Mouse (Mus musculus) heart, adult 8-10 months (tissue): ENCODE results near the gene Hoxd8. TPM values are rescaled to one million over a fixed set of nuclear protein-coding genes. Genes with fewer than 3 reads are reported as not detected.

Source experiments
- DNase-seq: peaks from one replicate; pipeline ENCODE4 v3.0.0; 2022; ENCODE audit warnings: low spot score
- total RNA-seq, 4 experiments: library from RNA; stranded (reverse); gene quantifications; 2 replicates each; pipeline ENCODE4 v1.2.4; 2022

Hoxd8 gene
- total RNA-seq, 4 experiments from 2014 or later, result 0.53 to 1.5 (median 0.76) TPM

- DNase-seq, result no peak
Measured at GRCm38 (mm10) chr2:74698201-74699052, 6.0 kb upstream of the Hoxd8 start.

- DNase-seq, result no peak
Measured at GRCm38 (mm10) chr2:74699053-74699430, 5.4 kb upstream of the Hoxd8 start.

GRCm38 (mm10) chr2:74699664-74700545 is 4.5 kb upstream of the Hoxd8 start:
- no peak for DNase-seq

- no peak for DNase-seq
Measured at GRCm38 (mm10) chr2:74700546-74701112, 3.8 kb upstream of the Hoxd8 start.

- DNase-seq, result peak; percentile 78
Measured at GRCm38 (mm10) chr2:74701949-74702819, 2.2 kb upstream of the Hoxd8 start.

GRCm38 (mm10) chr2:74702820-74703219 is 1.6 kb upstream of the Hoxd8 start:
- DNase-seq, result no peak

GRCm38 (mm10) chr2:74703317-74703716 is 1.1 kb upstream of the Hoxd8 start:
- DNase-seq, result no peak

GRCm38 (mm10) chr2:74703720-74704392 is 559 bp upstream of the Hoxd8 start:
- DNase-seq, result no peak

GRCm38 (mm10) chr2:74704999-74705466 is 618 bp downstream of the Hoxd8 start:
- DNase-seq, result no peak

- no peak for DNase-seq
Measured at GRCm38 (mm10) chr2:74705467-74706089, 1.2 kb downstream of the Hoxd8 start.

- DNase-seq, result no peak
Measured at GRCm38 (mm10) chr2:74706393-74706960, 2.1 kb downstream of the Hoxd8 start.

GRCm38 (mm10) chr2:74707599-74707998 is 3.2 kb downstream of the Hoxd8 start:
- no peak for DNase-seq

- no peak for DNase-seq
Measured at GRCm38 (mm10) chr2:74708676-74709075, 4.3 kb downstream of the Hoxd8 start.

GRCm38 (mm10) chr2:74709465-74710419 is 5.3 kb downstream of the Hoxd8 start:
- DNase-seq, result no peak

- no peak for DNase-seq
Measured at GRCm38 (mm10) chr2:74710929-74711543, 6.6 kb downstream of the Hoxd8 start.

GRCm38 (mm10) chr2:74711721-74712621 is 7.6 kb downstream of the Hoxd8 start, which contains the start of the genes Hoxd3 and Hoxd4:
Gene Hoxd3 (plus strand): TSS chr2:74711927.
Gene Hoxd4 (plus strand): TSS chr2:74711929.
- DNase-seq, result no peak
